ENCODE assay signal across 8 mouse cellular contexts in the genomic region with DNA sequence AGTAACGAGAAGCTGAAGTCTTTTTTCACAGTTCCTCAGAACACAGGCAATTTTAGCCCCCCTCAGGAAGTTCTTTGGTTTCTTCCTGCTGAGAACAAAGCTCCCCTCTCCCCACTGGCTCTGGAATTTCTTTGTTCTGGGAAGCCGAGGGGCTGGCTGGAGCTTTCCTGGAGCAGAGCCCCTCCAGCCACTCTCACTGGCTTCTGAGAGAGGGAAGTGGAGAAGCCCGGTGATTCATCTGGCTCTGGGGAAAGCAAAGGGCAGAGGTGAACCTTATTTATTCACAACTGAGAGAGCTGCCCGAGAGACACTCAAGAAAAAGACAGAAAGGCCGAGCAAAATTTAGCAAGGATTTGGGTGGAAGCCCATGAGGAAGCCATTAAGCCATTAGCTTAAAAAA.
DNase-seq lines count a peak whose midpoint lies in the region; ATAC-seq lines count a peak whose summit lies in the region.

No protein-coding gene starts in this region.

- H3K27me3 ChIP-seq in embryonic facial prominence, embryonic 10.5 days (replicated peaks; ENCODE audit: low read depth, poor library complexity, severe bottlenecking): peaks cover 64% of the 10 kb centered on the region
- peaks cover 21% of the 10 kb centered on the region for H3K27me3 ChIP-seq in heart, embryonic 15.5 days
- H3K27me3 ChIP-seq in midbrain, embryonic 14.5 days (ENCODE audit: control insufficient read depth, insufficient read depth, low read length): no peaks in the 10 kb centered on the region

- intact Hi-C loops in left cerebral cortex, postnatal 4 days (cut with DNase I): loop anchor here (5.0 kb wide), 1 partner anchor 102 kb away; no protein-coding TSS in a partner anchor

- WGBS in embryonic facial prominence, embryonic 10.5 days: 4% methylated on average over 5 of the region's 5 CpGs
- 8% methylated on average over 5 of the region's 5 CpGs for WGBS in heart, embryonic 15.5 days
- WGBS in midbrain, embryonic 14.5 days: under 1% methylated on average over 5 of the region's 5 CpGs

- no peak overlapping the region for H3K9ac ChIP-seq in heart, embryonic 15.5 days
- H3K9ac ChIP-seq in midbrain, embryonic 14.5 days (replicated peaks; ENCODE audit: low read length): peak overlapping the region; percentile 44

- peak; percentile 10 for DNase-seq in left cerebral cortex, postnatal 4 days
- no peak for DNase-seq in left cerebral cortex, adult 9 months (ENCODE audit: low spot score in 2 of 2)
- peak; percentile 84 for DNase-seq in embryonic facial prominence, embryonic 10.5 days (ENCODE audit: low spot score)
- DNase-seq in kidney, postnatal 14 days: peak; percentile 57
- DNase-seq in midbrain, embryonic 14.5 days: peak; percentile 73
- DNase-seq in frontal cortex, postnatal 10 days (ENCODE audit: low spot score in 2 of 2): no peak

- peak overlapping the region; percentile 38 for H3K4me3 ChIP-seq in embryonic facial prominence, embryonic 10.5 days
- no peak overlapping the region for H3K4me3 ChIP-seq in heart, embryonic 15.5 days
- peak overlapping the region; percentile 15 for H3K4me3 ChIP-seq in midbrain, embryonic 14.5 days (replicated peaks; ENCODE audit: low read depth, low read length)

- H3K9me3 ChIP-seq in embryonic facial prominence, embryonic 10.5 days: no peaks in the 10 kb centered on the region
- no peaks in the 10 kb centered on the region for H3K9me3 ChIP-seq in heart, embryonic 15.5 days (replicated peaks)
- no peaks in the 10 kb centered on the region for H3K9me3 ChIP-seq in midbrain, embryonic 14.5 days (ENCODE audit: control insufficient read depth, low read length)

- no peaks in the 10 kb centered on the region for H3K36me3 ChIP-seq in embryonic facial prominence, embryonic 10.5 days (replicated peaks)
- no peaks in the 10 kb centered on the region for H3K36me3 ChIP-seq in heart, embryonic 15.5 days
- H3K36me3 ChIP-seq in midbrain, embryonic 14.5 days (ENCODE audit: control insufficient read depth, insufficient read depth, low read length): no peaks in the 10 kb centered on the region

- peak overlapping the region; percentile 92 for H3K27ac ChIP-seq in embryonic facial prominence, embryonic 10.5 days (replicated peaks)
- H3K27ac ChIP-seq in heart, embryonic 15.5 days: peak overlapping the region; percentile 87
- H3K27ac ChIP-seq in midbrain, embryonic 14.5 days (replicated peaks; ENCODE audit: low read depth, low read length): peak overlapping the region; percentile 95

- peak overlapping the region; percentile 23; the same call in 1 of the 2 replicates for H3K4me2 ChIP-seq in heart, embryonic 15.5 days
- H3K4me2 ChIP-seq in midbrain, embryonic 14.5 days (ENCODE audit: low read length): peak overlapping the region; percentile 63

- no peak for ATAC-seq in heart, embryonic 15.5 days (replicated peaks; ENCODE audit: insufficient number of reproducible peaks, insufficient read depth, low FRiP score, low read depth)
- ATAC-seq in midbrain, embryonic 14.5 days (ENCODE audit: low FRiP score, low TSS enrichment): no peak
- ATAC-seq in megakaryocyte-erythroid progenitor cell, adult 5-6 weeks (replicated peaks; ENCODE audit: low FRiP score, low TSS enrichment, poor library complexity, severe bottlenecking): no peak

- peaks cover 36% of the 10 kb centered on the region for H3K4me1 ChIP-seq in embryonic facial prominence, embryonic 10.5 days
- peaks cover 10% of the 10 kb centered on the region for H3K4me1 ChIP-seq in heart, embryonic 15.5 days (replicated peaks)
- H3K4me1 ChIP-seq in midbrain, embryonic 14.5 days (ENCODE audit: control insufficient read depth, insufficient read depth, low read length): peaks cover 8% of the 10 kb centered on the region

Comparison
In these comparisons a context has a peak if more than half of its experiments do, and no peak if none do; other contexts are left out.
1. DNase-seq: peak in left cerebral cortex, postnatal 4 days (single experiment), embryonic facial prominence, embryonic 10.5 days (single experiment), kidney, postnatal 14 days (single experiment) and midbrain, embryonic 14.5 days (single experiment); none in left cerebral cortex, adult 9 months (0 of 2) and frontal cortex, postnatal 10 days (0 of 2).
2. Peak in every context shown above with its lines, with median percentiles within 50 percentile points of each other: H3K27ac ChIP-seq.